Mouse (Mus musculus) myocyte (in vitro differentiated cells): ENCODE measurements around the gene Gm572.

ENCODE experiments used
- E2F4 ChIP-seq: IDR thresholded peaks from one replicate; pipeline ENCODE4 v1.6.1; 2011; ENCODE audit warnings: mild to moderate bottlenecking, control low read depth, moderate library complexity; ENCODE audit not compliant: insufficient read depth
- MAX ChIP-seq: IDR thresholded peaks from one replicate; pipeline ENCODE4 v1.6.1; 2011; ENCODE audit warnings: low read depth, mild to moderate bottlenecking, control low read depth
- MYOD1 ChIP-seq, 3 experiments: IDR thresholded peaks; one replicate each; pipeline ENCODE4 v1.6.1; 2011; ENCODE audit warnings: control low read depth in 2 of 3, low read depth in 2 of 3, mild to moderate bottlenecking in 2 of 3, moderate library complexity in 1 of 3; ENCODE audit not compliant: insufficient read length in 2 of 3, control insufficient read depth in 1 of 3
- MYOG ChIP-seq, 3 experiments: IDR thresholded peaks; one replicate each; pipeline ENCODE4 v1.6.1; 2011; ENCODE audit warnings: control low read depth in 2 of 3, low read depth in 2 of 3, mild to moderate bottlenecking in 2 of 3; ENCODE audit not compliant: insufficient read length in 2 of 3, control insufficient read depth in 1 of 3, insufficient read depth in 1 of 3
- POLR2A ChIP-seq: IDR thresholded peaks from one replicate; pipeline ENCODE4 v1.6.1; 2011; ENCODE audit warnings: low read depth, mild to moderate bottlenecking, control low read depth, moderate library complexity; ENCODE audit not compliant: insufficient read length
- POLR2AphosphoS2 ChIP-seq: IDR thresholded peaks from one replicate; pipeline ENCODE4 v1.6.1; 2011; ENCODE audit warnings: low read depth, control low read depth; ENCODE audit not compliant: insufficient read length
- REST ChIP-seq: IDR thresholded peaks from one replicate; pipeline ENCODE4 v1.6.1; 2011; ENCODE audit warnings: mild to moderate bottlenecking, control low read depth, moderate library complexity; ENCODE audit not compliant: insufficient read depth, insufficient read length
- TCF12 ChIP-seq: IDR thresholded peaks from one replicate; pipeline ENCODE4 v1.6.1; 2011; ENCODE audit warnings: mild to moderate bottlenecking, control low read depth; ENCODE audit not compliant: poor library complexity, insufficient read depth, severe bottlenecking
- TCF3 ChIP-seq: IDR thresholded peaks from one replicate; pipeline ENCODE4 v1.6.1; 2011; ENCODE audit warnings: low read depth, control low read depth; ENCODE audit not compliant: insufficient read length
- USF1 ChIP-seq: IDR thresholded peaks from one replicate; pipeline ENCODE4 v1.6.1; 2011; ENCODE audit warnings: low read depth, mild to moderate bottlenecking, control low read depth, moderate library complexity

GRCm38 (mm10) chr4:148683539-148683938, 40.4 kb downstream of the Gm572 start:
- TF ChIP-seq POLR2A (no peak), TCF12 (no peak), MYOD1 (IDR thresholded peaks at IDR 0.05; ENCODE audit: control insufficient read depth in 1 of 3, insufficient read length in 2 of 3, low read depth in 2 of 3) (no peak), MAX (no peak), MYOG (IDR thresholded peaks at IDR 0.05; ENCODE audit: control insufficient read depth in 1 of 3, insufficient read depth in 1 of 3, insufficient read length in 2 of 3, low read depth in 2 of 3) (no peak), E2F4 (no peak), REST (no peak), USF1 (no peak), POLR2AphosphoS2 (no peak), TCF3 (no peak)
